Mouse (Mus musculus): ENCODE measurements around the gene Chtop. TPM values are rescaled to one million over a fixed set of nuclear protein-coding genes. Genes with fewer than 3 reads are reported as not detected.

The Chtop gene
- polyA plus RNA-seq, 1 experiment from 2014 or later = 183 TPM

DNA sequence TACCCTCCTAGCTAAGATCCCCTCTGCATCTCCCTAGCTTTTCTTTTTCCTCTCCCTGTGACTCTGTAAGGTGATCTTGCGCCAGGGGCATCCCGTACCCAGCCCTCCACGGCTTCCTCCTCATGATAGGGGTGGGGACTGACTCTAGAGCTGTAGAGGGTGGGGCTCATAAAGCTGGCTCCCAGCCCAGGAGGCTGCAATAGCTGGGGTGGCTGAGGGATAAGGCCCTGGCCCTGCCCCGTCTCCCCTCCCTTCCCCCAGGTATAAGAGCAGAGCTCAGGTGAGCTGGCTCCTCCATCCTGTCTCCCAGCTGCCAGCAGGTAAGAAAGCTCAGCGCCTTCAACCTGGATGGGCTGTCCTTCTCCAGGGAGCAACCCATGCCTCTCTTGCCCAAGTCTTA, 17.3 kb upstream of the Chtop start, which contains the start of gene S100a14:
Gene S100a14, plus strand, starts transcription at position 277 of the 400 bp plus-strand sequence.
- no peak within 1 kb of the TSS for H3K27ac ChIP-seq (replicated peaks)
- H3K9me3 ChIP-seq = no peaks in the 10 kb centered on the region
- H3K4me3 ChIP-seq = no peak within 1 kb of the TSS
- 75% methylated on average over 5 of the region's 5 CpGs for WGBS
- no peak within 1 kb of the TSS for H3K9ac ChIP-seq
- H3K4me2 ChIP-seq = no peak within 1 kb of the TSS
- H3K36me3 ChIP-seq = no peaks in the 10 kb centered on the region
- no peaks in the 10 kb centered on the region; the same call in 1 of the 2 replicates for H3K27me3 ChIP-seq
- no peaks in the 10 kb centered on the region for H3K4me1 ChIP-seq (replicated peaks)
- ATAC-seq (ENCODE audit: low read depth) = no peak

DNA sequence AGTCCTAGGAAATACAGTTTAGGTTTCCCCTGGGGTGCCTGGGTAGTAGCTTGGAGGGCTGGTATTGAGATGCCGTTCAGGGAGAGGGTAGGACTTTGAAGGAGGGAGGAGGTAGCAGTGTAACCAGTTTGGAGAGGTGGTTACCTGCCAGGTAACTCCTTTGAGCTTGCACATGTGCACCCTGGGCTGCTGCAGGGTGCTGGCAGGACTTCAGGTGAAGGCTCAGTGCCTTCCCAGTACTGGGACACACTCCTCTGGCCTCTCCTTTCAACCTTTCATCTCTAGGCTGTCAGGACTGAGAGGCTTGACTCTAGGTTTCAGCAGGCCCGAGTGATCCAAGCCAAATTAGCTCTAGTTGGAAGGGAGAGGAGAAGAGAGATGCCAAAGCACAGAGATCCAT, 16.8 kb upstream of the Chtop start:
- H3K27ac ChIP-seq (replicated peaks) = no peak overlapping the region
- no peaks in the 10 kb centered on the region for H3K4me1 ChIP-seq (replicated peaks)
- H3K4me3 ChIP-seq = no peak overlapping the region
- no peaks in the 10 kb centered on the region for H3K9me3 ChIP-seq
- no peaks in the 10 kb centered on the region for H3K36me3 ChIP-seq
- no peak overlapping the region for H3K9ac ChIP-seq
- no peak overlapping the region for H3K4me2 ChIP-seq
- 80% methylated on average over 2 of the region's 2 CpGs for WGBS
- no peak for ATAC-seq (ENCODE audit: low read depth)
- peaks cover under 1% of the 10 kb centered on the region; the same call in 1 of the 2 replicates for H3K27me3 ChIP-seq

DNA sequence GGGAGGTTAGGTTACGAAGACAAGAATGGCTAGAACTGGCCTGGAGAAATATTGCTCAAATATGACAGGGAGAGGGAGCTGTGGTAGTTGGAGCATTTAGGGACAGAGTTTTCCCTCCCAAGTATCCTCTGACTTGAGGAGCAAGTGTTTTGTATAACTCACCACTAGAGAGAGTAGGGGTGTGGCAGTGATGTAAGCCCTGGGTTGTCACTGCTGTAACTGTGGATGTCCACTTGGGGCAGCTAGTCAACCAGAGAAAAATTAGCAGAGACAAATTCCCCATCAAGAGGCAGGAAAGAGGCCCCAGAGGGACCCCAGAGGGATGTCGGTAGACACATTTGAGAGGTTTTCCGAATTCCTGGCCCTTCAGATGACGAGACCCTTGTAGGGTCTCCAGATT, 16.1 kb upstream of the Chtop start:
- 69% methylated on average over 4 of the region's 4 CpGs for WGBS
- H3K27me3 ChIP-seq = peaks cover 7% of the 10 kb centered on the region
- no peak overlapping the region for H3K4me2 ChIP-seq
- no peaks in the 10 kb centered on the region for H3K36me3 ChIP-seq
- H3K9me3 ChIP-seq = no peaks in the 10 kb centered on the region
- no peak overlapping the region for H3K27ac ChIP-seq (replicated peaks)
- no peak for ATAC-seq (ENCODE audit: low read depth)
- no peaks in the 10 kb centered on the region for H3K4me1 ChIP-seq (replicated peaks)
- H3K9ac ChIP-seq = no peak overlapping the region
- H3K4me3 ChIP-seq = no peak overlapping the region

DNA sequence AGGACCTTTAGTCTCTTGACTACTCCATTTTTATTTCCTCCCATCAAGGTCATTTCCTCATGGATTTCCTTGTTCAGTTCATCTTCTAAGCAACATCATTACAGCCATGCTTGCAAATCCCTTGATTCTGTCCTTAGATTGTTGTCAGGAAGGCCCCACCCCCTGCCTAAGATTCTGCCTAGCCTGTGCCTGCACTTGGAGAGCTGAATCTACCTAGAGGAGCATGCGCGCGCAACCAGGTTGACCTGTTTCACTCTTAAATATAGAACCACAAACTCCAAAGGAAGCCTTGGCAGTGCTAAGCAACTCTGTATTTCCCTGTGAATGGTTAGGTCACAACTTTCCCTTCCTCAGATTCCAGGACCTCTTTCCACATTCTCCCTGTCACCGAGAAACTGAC, 8.4 kb upstream of the Chtop start:
- peaks cover 38% of the 10 kb centered on the region for H3K27me3 ChIP-seq
- no peaks in the 10 kb centered on the region for H3K9me3 ChIP-seq
- ATAC-seq (ENCODE audit: low read depth) = no peak
- H3K27ac ChIP-seq (replicated peaks) = no peak overlapping the region
- no peak overlapping the region for H3K4me2 ChIP-seq
- H3K4me3 ChIP-seq = no peak overlapping the region
- H3K4me1 ChIP-seq (replicated peaks) = peaks cover 18% of the 10 kb centered on the region
- 90% methylated on average over 4 of the region's 4 CpGs for WGBS
- H3K36me3 ChIP-seq = no peaks in the 10 kb centered on the region
- H3K9ac ChIP-seq = no peak overlapping the region

DNA sequence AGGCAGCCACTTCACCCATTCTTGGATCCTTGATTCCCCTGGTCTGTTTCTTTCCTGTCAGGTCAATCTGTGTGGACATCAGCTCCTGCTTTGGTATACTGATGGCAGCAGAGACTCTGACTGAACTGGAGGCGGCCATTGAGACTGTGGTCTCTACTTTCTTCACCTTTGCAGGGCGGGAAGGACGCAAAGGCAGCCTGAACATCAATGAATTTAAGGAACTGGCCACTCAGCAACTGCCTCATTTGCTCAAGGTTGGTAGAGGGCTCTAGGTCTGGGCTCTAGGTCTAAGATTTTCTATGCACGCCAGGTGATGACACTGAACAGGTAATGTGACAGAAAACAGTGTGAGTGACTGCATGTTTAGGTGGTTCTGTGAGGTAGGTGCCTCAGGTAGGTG, 6.5 kb upstream of the Chtop start:
- H3K27ac ChIP-seq (replicated peaks) = no peak overlapping the region
- H3K27me3 ChIP-seq = peaks cover 45% of the 10 kb centered on the region
- no peaks in the 10 kb centered on the region for H3K9me3 ChIP-seq
- H3K4me2 ChIP-seq = no peak overlapping the region
- H3K36me3 ChIP-seq = no peaks in the 10 kb centered on the region
- H3K4me1 ChIP-seq (replicated peaks) = peaks cover 18% of the 10 kb centered on the region
- no peak overlapping the region for H3K4me3 ChIP-seq
- H3K9ac ChIP-seq = no peak overlapping the region
- ATAC-seq (ENCODE audit: low read depth) = no peak
- WGBS = 87% methylated on average over 4 of the region's 4 CpGs

DNA sequence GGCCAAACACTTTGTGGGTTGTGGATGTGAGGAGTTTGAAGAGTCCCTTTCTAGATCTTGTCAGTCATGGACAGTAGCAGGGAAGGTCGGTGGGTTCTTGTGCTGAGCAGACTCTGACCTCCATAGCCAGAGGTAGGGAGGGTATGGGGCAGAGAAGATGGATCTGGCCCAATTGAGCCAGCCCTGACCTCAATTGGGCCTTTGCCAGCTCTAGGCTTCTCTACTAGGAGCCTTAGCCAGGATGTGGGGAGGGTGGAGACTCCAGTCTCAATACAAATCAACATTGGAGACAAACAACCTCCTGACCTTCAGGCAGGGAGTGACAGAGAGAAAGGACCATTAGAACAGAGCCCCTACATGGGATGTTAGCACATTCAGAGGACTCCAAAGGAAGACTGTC, 5.9 kb upstream of the Chtop start:
- Histone ChIP-seq H3K9ac (0 out of 2 replicates have a peak overlapping the region, but pooled peaks have one; percentile 60), H3K36me3 (no peaks in the 10 kb centered on the region), H3K4me3 (peak overlapping the region; percentile 35), H3K27ac (replicated peaks) (no peak overlapping the region), H3K27me3 (peaks cover 41% of the 10 kb centered on the region), H3K4me2 (peak overlapping the region; percentile 63), H3K4me1 (replicated peaks) (peaks cover 18% of the 10 kb centered on the region), H3K9me3 (no peaks in the 10 kb centered on the region)
- WGBS = 57% methylated on average over 1 of the region's 1 CpGs
- ATAC-seq (ENCODE audit: low read depth) = no peak

DNA sequence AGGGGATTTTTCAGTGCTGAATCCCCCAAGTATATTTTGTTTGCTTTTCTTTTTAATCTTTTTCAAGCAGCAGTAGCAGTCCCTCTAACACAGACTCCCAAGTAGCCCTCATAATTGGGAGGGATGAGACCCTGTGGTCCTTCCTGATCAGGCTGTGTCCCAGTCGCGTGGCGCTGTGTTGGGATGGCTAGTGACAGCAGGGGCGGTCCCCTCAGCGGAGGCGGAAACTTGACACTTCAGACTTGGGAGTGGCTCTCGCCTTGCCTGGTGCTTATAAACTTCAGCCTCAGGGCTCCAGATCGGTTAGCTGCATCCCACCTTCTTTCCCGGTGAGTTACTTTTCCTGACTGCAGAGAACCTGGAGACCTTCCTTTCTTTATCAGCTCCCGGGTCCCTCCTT, 5.4 kb upstream of the Chtop start:
- Histone ChIP-seq H3K9me3 (no peaks in the 10 kb centered on the region), H3K9ac (peak overlapping the region; percentile 60), H3K36me3 (no peaks in the 10 kb centered on the region), H3K27me3 (peaks cover 41% of the 10 kb centered on the region), H3K4me2 (peak overlapping the region; percentile 63), H3K27ac (replicated peaks) (no peak overlapping the region), H3K4me3 (peak overlapping the region; percentile 35), H3K4me1 (replicated peaks) (peaks cover 18% of the 10 kb centered on the region)
- WGBS = under 1% methylated on average over 10 of the region's 10 CpGs
- peak; percentile 65 for ATAC-seq (ENCODE audit: low read depth)

DNA sequence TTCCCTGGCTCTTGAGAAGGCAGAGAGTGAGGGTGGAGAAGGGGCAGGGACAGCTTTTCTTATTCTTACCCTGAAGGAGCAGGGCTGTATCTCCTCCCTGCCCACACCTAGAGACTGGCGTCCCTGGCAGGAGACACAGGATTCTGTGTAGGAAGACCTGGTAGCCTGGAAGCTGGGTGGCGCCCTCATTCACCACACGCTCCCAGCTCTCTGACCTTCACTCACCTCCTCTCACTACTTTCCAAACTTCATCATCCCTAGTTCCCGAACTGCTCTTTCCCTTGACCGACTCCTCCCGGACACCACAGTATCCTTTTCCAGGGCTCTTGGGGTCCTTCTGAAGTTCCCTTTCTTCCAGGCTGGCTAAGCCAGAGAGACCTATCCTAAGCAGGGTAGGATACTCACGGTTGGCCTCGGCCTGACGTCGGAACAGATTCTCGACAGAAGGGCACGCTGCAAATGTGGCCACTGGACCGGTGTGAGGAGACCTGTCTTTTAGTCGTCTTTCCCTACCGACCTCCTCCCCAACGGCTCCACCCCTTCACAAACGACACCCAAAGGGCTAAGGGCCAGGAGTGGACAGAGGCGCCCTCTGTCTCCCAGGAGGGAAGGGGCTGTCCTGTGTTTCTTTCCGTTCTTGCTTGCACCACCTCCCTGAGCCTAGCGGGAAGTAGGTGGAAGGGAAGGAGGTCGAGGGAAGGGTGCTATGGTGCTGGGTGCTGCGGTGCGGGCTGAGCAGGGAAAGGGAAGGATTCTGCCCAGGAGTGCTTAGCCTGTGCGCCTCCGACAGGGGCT, 4.7 kb upstream of the Chtop start, which contains the start of the genes S100a1 and S100a13:
Gene S100a1, minus strand, starts transcription at position 597 of the 795 bp plus-strand sequence.
Gene S100a13, plus strand, starts transcription at position 640 of the 795 bp plus-strand sequence.
- Histone ChIP-seq H3K4me3 (peak within 1 kb of the TSS; percentile 35), H3K27me3 (peaks cover 41% of the 10 kb centered on the region), H3K27ac (replicated peaks) (no peak within 1 kb of the TSS), H3K9me3 (no peaks in the 10 kb centered on the region), H3K9ac (peak within 1 kb of the TSS; percentile 60), H3K4me2 (peak within 1 kb of the TSS; percentile 63), H3K4me1 (replicated peaks) (peaks cover 18% of the 10 kb centered on the region), H3K36me3 (no peaks in the 10 kb centered on the region)
- ATAC-seq (ENCODE audit: low read depth) = no peak
- WGBS = 3% methylated on average over 25 of the region's 25 CpGs

DNA sequence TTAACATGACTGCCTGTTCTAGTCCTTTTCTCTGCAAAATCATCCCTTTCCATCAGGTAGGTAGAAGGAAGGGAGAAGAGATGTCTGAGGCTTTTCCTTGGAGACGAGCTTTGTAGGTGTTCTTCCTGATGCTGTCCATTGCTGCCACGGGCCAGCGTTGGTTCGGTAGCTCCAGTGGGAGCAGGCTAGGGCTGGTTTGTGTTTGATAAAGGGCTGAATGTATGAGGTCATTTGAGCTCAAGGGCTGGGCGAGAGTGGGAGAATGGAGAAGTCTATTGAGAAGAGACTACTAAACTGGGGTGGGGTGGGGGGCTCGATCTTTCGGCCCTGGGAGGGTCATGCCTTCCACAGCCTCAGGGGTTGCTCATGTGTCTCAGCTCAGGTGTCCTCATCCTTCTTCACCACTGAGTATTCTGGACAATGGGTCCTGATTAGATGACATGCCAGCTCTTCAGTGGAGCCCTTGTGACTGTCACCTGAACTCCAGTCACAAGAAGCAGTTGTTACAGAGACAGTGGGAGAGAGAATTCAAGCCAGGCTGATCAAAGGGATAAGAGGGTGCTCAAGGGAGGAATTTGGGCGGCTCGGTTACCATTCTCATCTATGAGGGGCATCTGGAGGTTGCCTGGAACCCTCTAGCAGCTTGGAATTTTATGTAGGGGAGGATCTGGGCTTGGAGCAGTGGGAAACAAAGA, 3.8 kb upstream of the Chtop start:
- peaks cover 41% of the 10 kb centered on the region for H3K27me3 ChIP-seq
- no peak overlapping the region for H3K27ac ChIP-seq (replicated peaks)
- H3K9me3 ChIP-seq = no peaks in the 10 kb centered on the region
- H3K36me3 ChIP-seq = no peaks in the 10 kb centered on the region
- ATAC-seq (ENCODE audit: low read depth) = no peak
- H3K4me2 ChIP-seq = no peak overlapping the region
- peaks cover 21% of the 10 kb centered on the region for H3K4me1 ChIP-seq (replicated peaks)
- H3K4me3 ChIP-seq = no peak overlapping the region
- no peak overlapping the region for H3K9ac ChIP-seq
- WGBS = 76% methylated on average over 9 of the region's 9 CpGs

DNA sequence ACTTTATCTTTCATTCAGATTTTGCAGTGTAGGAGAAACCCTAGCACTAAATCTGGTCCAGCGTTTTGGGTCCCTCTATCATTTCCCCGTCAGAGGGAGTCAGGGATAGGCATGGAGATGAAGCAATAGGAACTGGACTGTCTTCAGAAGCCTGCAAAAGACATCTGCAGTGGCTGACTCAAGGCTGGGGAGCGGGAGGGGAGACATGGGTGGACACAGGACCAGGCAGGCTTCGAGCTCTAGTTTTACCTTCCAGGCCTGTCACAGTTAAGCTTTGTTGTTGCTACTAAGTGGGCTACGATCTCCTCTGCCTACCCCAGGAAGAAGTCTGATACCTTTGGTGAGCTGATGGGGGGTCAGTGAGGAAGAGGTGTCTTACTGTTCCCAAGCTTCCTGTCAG, 3.0 kb upstream of the Chtop start:
- WGBS = 91% methylated on average over 5 of the region's 5 CpGs
- Histone ChIP-seq H3K27ac (replicated peaks) (no peak overlapping the region), H3K9me3 (no peaks in the 10 kb centered on the region), H3K4me3 (no peak overlapping the region), H3K36me3 (peaks cover 5% of the 10 kb centered on the region; the same call in 1 of the 2 replicates), H3K4me2 (no peak overlapping the region), H3K4me1 (replicated peaks) (peaks cover 29% of the 10 kb centered on the region), H3K9ac (no peak overlapping the region), H3K27me3 (peaks cover 41% of the 10 kb centered on the region)
- ATAC-seq (ENCODE audit: low read depth) = no peak

DNA sequence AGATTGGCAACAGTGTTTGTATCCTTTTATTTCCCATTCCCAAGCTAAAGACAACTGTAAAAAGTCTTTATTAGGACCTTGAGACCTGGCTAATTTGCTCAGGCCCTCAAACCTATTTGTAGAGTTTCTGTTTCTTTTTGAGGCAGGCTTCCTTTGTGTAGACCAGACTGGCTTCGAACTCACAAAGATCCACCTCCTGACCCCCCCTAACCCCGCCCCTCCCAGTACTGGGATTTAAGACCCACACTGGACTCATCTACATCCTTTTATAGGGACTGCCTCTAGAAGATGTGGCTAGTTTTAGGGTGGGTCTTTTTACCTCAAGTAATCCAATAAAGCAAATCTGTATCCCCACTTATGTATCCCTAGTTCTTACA, 437 bp upstream of the Chtop start:
- Histone ChIP-seq H3K4me1 (replicated peaks) (peaks cover 43% of the 10 kb centered on the region), H3K4me2 (peak overlapping the region; percentile 47), H3K4me3 (peak overlapping the region; percentile 88), H3K9me3 (no peaks in the 10 kb centered on the region), H3K9ac (no peak overlapping the region), H3K36me3 (peaks cover 30% of the 10 kb centered on the region), H3K27ac (replicated peaks) (peak overlapping the region; percentile 96), H3K27me3 (peaks cover 31% of the 10 kb centered on the region)
- WGBS = 20% methylated on average over 2 of the region's 2 CpGs
- peak; percentile 17; the same call in 1 of the 2 replicates for ATAC-seq (ENCODE audit: low read depth)

DNA sequence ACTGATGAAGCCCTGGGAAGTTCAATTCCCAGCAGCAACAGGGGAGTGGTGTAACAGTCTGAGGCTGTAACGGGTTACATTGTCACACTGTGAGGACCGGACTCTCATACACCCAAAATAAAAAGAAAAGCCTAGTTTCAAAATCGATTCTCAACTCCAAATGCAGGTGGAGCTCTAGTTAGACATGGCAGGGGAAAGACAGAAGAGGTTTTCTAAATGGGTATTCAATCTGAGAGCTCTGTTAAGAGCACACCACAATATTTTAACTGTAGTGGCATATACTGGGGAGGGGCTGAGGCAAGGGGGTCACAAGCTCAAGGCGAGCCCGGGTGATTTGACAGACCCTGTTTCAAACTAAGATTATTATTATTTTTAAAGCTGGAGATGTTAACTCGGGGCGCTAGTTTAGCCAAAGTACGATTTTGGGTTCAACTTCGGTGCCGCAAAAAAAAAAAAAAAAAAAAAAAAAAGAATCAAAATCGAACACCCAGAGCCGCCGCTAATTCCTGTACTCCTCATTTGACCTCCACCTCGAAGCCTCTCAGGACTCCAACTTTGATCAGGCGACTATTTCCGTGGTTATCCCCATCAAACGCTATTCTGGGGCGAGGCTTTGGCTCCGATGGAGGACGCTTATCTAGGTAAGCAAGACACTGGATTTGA, 880 bp downstream of the Chtop start:
- Histone ChIP-seq H3K4me1 (replicated peaks) (peaks cover 39% of the 10 kb centered on the region), H3K36me3 (peaks cover 41% of the 10 kb centered on the region), H3K4me2 (peak overlapping the region; percentile 85), H3K9ac (peak overlapping the region; percentile 99), H3K27me3 (peaks cover 18% of the 10 kb centered on the region), H3K4me3 (peak overlapping the region; percentile 88), H3K27ac (replicated peaks) (peak overlapping the region; percentile 96), H3K9me3 (no peaks in the 10 kb centered on the region)
- ATAC-seq (ENCODE audit: low read depth) = no peak
- WGBS = 3% methylated on average over 20 of the region's 20 CpGs
